Mouse (Mus musculus) inflammation-experienced regulatory T-cells (primary cell): Measurements from ENCODE around the gene Vmn1r19. TPM values are rescaled to one million over a fixed set of nuclear protein-coding genes. Genes with fewer than 3 reads are reported as not detected.

Source experiments
- polyA plus RNA-seq, 2 experiments: library from polyadenylated mRNA; unstranded; fragments of 100-300 nt; shearing (Covaris generic); gene quantifications; one replicate each; pipeline ENCODE4 v1.2.1; 2017

The Vmn1r19 gene
- polyA plus RNA-seq: not detected

DNA sequence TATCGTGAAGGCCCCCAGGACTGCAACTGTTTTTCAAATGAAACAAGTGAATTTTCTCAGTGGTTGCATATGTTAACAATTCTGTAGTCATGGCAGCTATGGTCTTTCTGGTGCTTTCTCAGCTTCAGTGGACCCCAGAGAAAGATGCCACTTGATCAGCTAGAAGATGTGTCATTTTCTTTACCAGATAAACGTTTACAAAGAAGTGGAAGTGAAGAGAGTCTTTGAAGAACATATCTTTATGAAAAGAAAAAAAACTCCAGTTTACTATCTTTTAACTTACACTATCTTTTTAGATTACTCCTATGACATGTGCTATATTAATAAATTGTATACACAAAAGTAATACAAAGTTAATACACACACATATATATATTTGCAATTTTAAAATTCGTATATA lies at the start of gene Vmn1r19:
Gene Vmn1r19, plus strand, starts transcription at position 301 of the 400 bp plus-strand sequence.

DNA sequence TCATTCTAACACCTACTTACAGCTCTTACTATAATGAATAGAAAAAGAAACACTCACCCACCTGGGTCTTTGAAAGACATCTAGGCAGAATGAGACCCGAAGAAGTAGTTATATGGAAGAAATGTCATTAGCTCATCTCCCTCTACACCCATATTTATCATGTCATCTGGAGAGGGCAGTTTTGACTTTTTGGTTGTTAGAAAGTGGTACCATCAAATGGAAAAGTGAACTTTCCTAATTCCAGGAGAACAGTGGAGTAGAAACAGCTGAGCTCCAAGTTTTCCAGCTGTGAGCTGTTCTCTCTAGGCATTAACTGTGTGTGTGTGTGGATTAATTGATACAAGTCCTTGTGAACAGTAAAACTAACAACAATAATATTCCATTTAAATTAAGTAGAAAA lies 40.0 kb upstream of the Vmn1r19 start, which contains the start of gene Vmn1r17:
Gene Vmn1r17, minus strand, starts transcription at position 101 of the 400 bp plus-strand sequence.

DNA sequence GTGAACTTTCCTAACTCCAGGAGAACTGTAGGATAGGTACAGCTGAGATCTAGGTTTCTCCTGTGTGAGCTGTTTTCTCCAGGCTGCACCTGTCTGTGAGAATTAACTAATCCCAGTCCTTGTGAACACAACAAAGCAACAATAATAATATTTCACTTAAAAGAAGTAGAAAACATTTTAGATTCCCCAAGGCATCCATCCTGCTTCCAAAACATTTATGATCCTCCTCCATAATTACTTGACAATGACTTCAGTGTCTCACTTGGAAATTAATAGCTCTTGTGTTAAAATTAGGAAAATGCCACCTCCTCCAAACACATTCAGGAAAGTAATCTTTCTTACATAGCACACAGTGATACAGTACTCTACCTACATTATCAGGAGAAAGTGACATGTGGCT lies 7.9 kb upstream of the Vmn1r19 start, which contains the start of gene Vmn1r18:
Gene Vmn1r18, minus strand, starts transcription at position 101 of the 400 bp plus-strand sequence.

DNA sequence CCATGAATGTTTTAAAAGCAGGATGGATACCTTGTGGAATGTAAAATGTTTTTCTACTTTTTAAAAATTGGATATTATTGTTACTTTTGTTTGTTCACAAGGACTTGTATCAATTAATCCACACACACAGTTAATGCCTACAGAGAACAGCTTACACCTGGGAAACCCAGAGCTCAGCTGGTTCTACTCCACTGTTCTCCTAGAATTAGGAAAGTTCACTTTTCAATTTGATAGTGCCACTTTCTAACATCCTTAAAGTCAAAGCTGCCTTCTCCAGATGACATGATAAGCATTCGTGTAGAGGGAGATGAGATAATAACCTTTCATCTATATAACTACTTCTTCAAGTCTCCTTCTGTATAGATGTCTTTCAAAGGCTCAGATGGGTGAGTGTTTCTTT lies 25.1 kb downstream of the Vmn1r19 start, which contains the start of gene Vmn1r20:
Gene Vmn1r20, plus strand, starts transcription at position 301 of the 400 bp plus-strand sequence.

Other genes starting within 250 kb of the Vmn1r19 start
- 1 to 10 TPM in 1 of 2 experiments, under 1 TPM in 1; 0.04 to 1.2 TPM for gene Vmn1r12, start 246.9 kb upstream of the Vmn1r19 start, polyA plus RNA-seq
- 1 to 10 TPM in 1 of 2 experiments, under 1 TPM in 1; 0.58 to 1.4 TPM for gene Vmn1r13, start 200.5 kb upstream of the Vmn1r19 start, polyA plus RNA-seq
- gene Vmn1r14, start 172.1 kb upstream of the Vmn1r19 start, polyA plus RNA-seq: under 1 TPM in 1 of 2 experiments, not detected in 1; 0.02 TPM
- not detected for gene Vmn1r15, start 145.8 kb upstream of the Vmn1r19 start, polyA plus RNA-seq
- gene Vmn1r16, start 74.3 kb upstream of the Vmn1r19 start, polyA plus RNA-seq: under 1 TPM; 0.10 to 0.11 TPM
- not detected for gene Vmn1r17, start 40.1 kb upstream of the Vmn1r19 start, polyA plus RNA-seq
- under 1 TPM; 0.01 to 0.20 TPM for gene Vmn1r18, start 8.0 kb upstream of the Vmn1r19 start, polyA plus RNA-seq
- gene Vmn1r20, start 25.1 kb downstream of the Vmn1r19 start, polyA plus RNA-seq: not detected
- 10 to 100 TPM in 1 of 2 experiments, 1 to 10 TPM in 1; 8.2 to 11.9 TPM for gene Ppm1k, start 131.7 kb downstream of the Vmn1r19 start, polyA plus RNA-seq
- gene Herc6, start 177.2 kb downstream of the Vmn1r19 start, polyA plus RNA-seq: 10 to 100 TPM; 23.1 to 24.6 TPM